Mouse (Mus musculus) cortical plate, adult 2 months (tissue): ENCODE results near the gene Setd6.

Experiments
- CTCF ChIP-seq: fragments of 200-500 bp; IDR thresholded peaks from 2 replicates; pipeline ENCODE4 v1.5.1; 2011; ENCODE audit warnings: mild to moderate bottlenecking, control low read depth, low read length; ENCODE audit not compliant: insufficient read depth; ENCODE audit errors: extremely low read depth
- POLR2A ChIP-seq: fragments of 200-500 bp; IDR thresholded peaks from 2 replicates; pipeline ENCODE4 v1.6.1; 2011; ENCODE audit warnings: mild to moderate bottlenecking, low read length, control low read depth; ENCODE audit not compliant: insufficient read depth; ENCODE audit errors: extremely low read depth

DNA sequence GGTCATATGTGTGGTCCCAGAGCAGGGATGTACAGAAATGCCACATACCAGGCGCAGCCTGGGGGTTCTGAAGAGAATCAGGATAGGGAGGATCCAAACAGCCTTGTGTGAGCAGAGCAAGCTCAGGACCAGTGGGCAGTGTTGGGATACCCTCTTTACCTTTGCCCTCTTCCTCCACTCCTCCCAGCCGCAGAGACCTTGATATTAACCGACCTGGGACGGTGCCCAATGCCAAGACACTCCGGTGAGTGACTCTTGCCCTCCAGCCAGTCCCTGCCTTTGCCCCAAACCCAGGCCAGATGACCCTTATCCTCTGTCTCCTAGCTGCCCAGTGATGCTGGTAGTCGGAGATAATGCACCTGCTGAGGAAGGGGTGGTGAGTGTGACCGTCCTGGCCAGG is 6.1 kb upstream of the Setd6 start:
- no peak for TF ChIP-seq CTCF
- TF ChIP-seq POLR2A = no peak
